ENCODE assay signal across 8 mouse cellular contexts in genomic region chr12:111377986-111378490, GRCm38 (mm10). TPM values are rescaled to one million over a fixed set of nuclear protein-coding genes. Genes with fewer than 3 reads are reported as not detected.
DNase-seq lines count a peak whose midpoint lies in the region; ATAC-seq and TF ChIP-seq lines count a peak whose summit lies in the region.

No protein-coding gene starts in this region.

- peak; percentile 51 for ATAC-seq in limb, embryonic 14.5 days (ENCODE audit: low FRiP score, low read depth)
- peak; percentile 85 for ATAC-seq in midbrain, embryonic 14.5 days (ENCODE audit: low FRiP score, low TSS enrichment)

- no peaks in the 10 kb centered on the region for H3K9me3 ChIP-seq in limb, embryonic 14.5 days (ENCODE audit: control insufficient read depth, low read length)
- H3K9me3 ChIP-seq in midbrain, embryonic 14.5 days (ENCODE audit: control insufficient read depth, low read length) = no peaks in the 10 kb centered on the region

- H3K27ac ChIP-seq in limb, embryonic 14.5 days (replicated peaks; ENCODE audit: low read depth, low read length) = peak overlapping the region; percentile 84; the same call in 1 of the 2 replicates
- peak overlapping the region; percentile 93 for H3K27ac ChIP-seq in midbrain, embryonic 14.5 days (replicated peaks; ENCODE audit: low read depth, low read length)

- WGBS in limb, embryonic 14.5 days = 1% methylated on average over 29 of the region's 32 CpGs
- WGBS in midbrain, embryonic 14.5 days = under 1% methylated on average over 32 of the region's 32 CpGs

- peak overlapping the region; percentile 97 for H3K4me3 ChIP-seq in limb, embryonic 14.5 days (replicated peaks; ENCODE audit: low read length)
- peak overlapping the region; percentile 95 for H3K4me3 ChIP-seq in midbrain, embryonic 14.5 days (replicated peaks; ENCODE audit: low read depth, low read length)

- H3K4me1 ChIP-seq in limb, embryonic 14.5 days (ENCODE audit: control insufficient read depth, insufficient read depth, low read length) = peaks cover 19% of the 10 kb centered on the region
- peaks cover 16% of the 10 kb centered on the region for H3K4me1 ChIP-seq in midbrain, embryonic 14.5 days (ENCODE audit: control insufficient read depth, insufficient read depth, low read length)

- H3K27me3 ChIP-seq in limb, embryonic 14.5 days (ENCODE audit: control insufficient read depth, insufficient read depth, low read length) = no peaks in the 10 kb centered on the region
- H3K27me3 ChIP-seq in midbrain, embryonic 14.5 days (ENCODE audit: control insufficient read depth, insufficient read depth, low read length) = no peaks in the 10 kb centered on the region

- no peaks in the 10 kb centered on the region for H3K36me3 ChIP-seq in limb, embryonic 14.5 days (ENCODE audit: control insufficient read depth, insufficient read depth, low read length)
- no peaks in the 10 kb centered on the region for H3K36me3 ChIP-seq in midbrain, embryonic 14.5 days (ENCODE audit: control insufficient read depth, insufficient read depth, low read length)

- no peak for TF ChIP-seq POLR2A in limb, embryonic 14.5 days (IDR thresholded peaks at IDR 0.05; ENCODE audit: borderline replicate concordance, extremely low read depth, insufficient read depth, insufficient read length)

- intact Hi-C loops in left cerebral cortex, postnatal 10 days (cut with DNase I) = loop anchor here (5.0 kb wide), 1 partner anchor 46 kb away; no protein-coding TSS in a partner anchor
- intact Hi-C loops in left cerebral cortex, postnatal 36 days (cut with DNase I) = no loop called here
- intact Hi-C loops in heart, postnatal 14 days (cut with DNase I) = loop anchor here (2.0 kb wide), 1 partner anchor 31 kb away; no protein-coding TSS in a partner anchor

- H3K9ac ChIP-seq in limb, embryonic 14.5 days (ENCODE audit: low read depth, low read length, severe bottlenecking) = peak overlapping the region; percentile 86
- H3K9ac ChIP-seq in midbrain, embryonic 14.5 days (replicated peaks; ENCODE audit: low read length) = peak overlapping the region; percentile 85

- DNase-seq in left cerebral cortex, postnatal 10 days (ENCODE audit: extremely low spot score in 1 of 2, low spot score in 2 of 2) = peak; percentile 41 to 73
- DNase-seq in left cerebral cortex, postnatal 36 days (ENCODE audit: low spot score in 2 of 2) = no peak
- peak; percentile 73 for DNase-seq in embryo, embryonic 10.5 days (ENCODE audit: low spot score)
- peak; percentile 40 to 48 for DNase-seq in heart, postnatal 14 days
- DNase-seq in limb, embryonic 14.5 days (ENCODE audit: low spot score) = no peak
- DNase-seq in midbrain, embryonic 14.5 days = no peak
- no peak for DNase-seq in ovary, postnatal 14 days (ENCODE audit: low spot score)
- no peak for DNase-seq in spleen, adult 18-20 months

- H3K4me2 ChIP-seq in limb, embryonic 14.5 days (replicated peaks; ENCODE audit: low read depth, low read length, severe bottlenecking) = peak overlapping the region; percentile 90
- peak overlapping the region; percentile 93 for H3K4me2 ChIP-seq in midbrain, embryonic 14.5 days (ENCODE audit: low read length)

RNA-seq across cellular contexts. Expression of gene Cdc42bpb, which starts 0.5 kb away (rescaled TPM):
- 100 to 1,000 TPM; 167 to 169 TPM for total RNA-seq in left cerebral cortex, postnatal 10 days (2021)
- total RNA-seq in left cerebral cortex, postnatal 36 days (2021) = 100 to 1,000 TPM; 146 to 152 TPM
- total RNA-seq in heart, postnatal 14 days (2021) = 10 to 100 TPM; 73.0 to 82.1 TPM
- polyA plus RNA-seq in limb, embryonic 14.5 days (2012; rRNA removed) = 163 and 215 TPM in 2 replicates
- 37.0 and 39.7 TPM in 2 replicates for polyA plus RNA-seq in limb, embryonic 14.5 days (2014; fragmentation: Nextera tagmentation; extraction: Ambion mirVana)
- 47.8 and 54.6 TPM in 2 replicates for polyA plus RNA-seq in midbrain, embryonic 14.5 days (2014; fragmentation: Nextera tagmentation; extraction: Ambion mirVana)

RNA-seq across cellular contexts. Expression of gene Lbhd2, which starts 28.6 kb away (rescaled TPM):
- 1 to 10 TPM; 2.6 to 3.0 TPM for total RNA-seq in left cerebral cortex, postnatal 10 days (2021)
- total RNA-seq in left cerebral cortex, postnatal 36 days (2021) = 1 to 10 TPM; 1.2 to 1.9 TPM
- total RNA-seq in heart, postnatal 14 days (2021) = not detected
- polyA plus RNA-seq in limb, embryonic 14.5 days (2012; rRNA removed) = 11.0 and 17.2 TPM in 2 replicates
- polyA plus RNA-seq in limb, embryonic 14.5 days (2014; fragmentation: Nextera tagmentation; extraction: Ambion mirVana) = 19.2 and 22.3 TPM in 2 replicates
- polyA plus RNA-seq in midbrain, embryonic 14.5 days (2014; fragmentation: Nextera tagmentation; extraction: Ambion mirVana) = 2.0 and 3.3 TPM in 2 replicates

RNA-seq across cellular contexts. Expression of gene Exoc3l4, which starts 38.8 kb away (rescaled TPM):
- total RNA-seq in left cerebral cortex, postnatal 10 days (2021) = 1 to 10 TPM; 1.1 to 1.7 TPM
- 1 to 10 TPM; 1.1 to 1.4 TPM for total RNA-seq in left cerebral cortex, postnatal 36 days (2021)
- total RNA-seq in heart, postnatal 14 days (2021) = 1 to 10 TPM; 4.1 to 5.5 TPM
- 11.7 and 14.9 TPM in 2 replicates for polyA plus RNA-seq in limb, embryonic 14.5 days (2012; rRNA removed)
- 7.4 and 7.7 TPM in 2 replicates for polyA plus RNA-seq in limb, embryonic 14.5 days (2014; fragmentation: Nextera tagmentation; extraction: Ambion mirVana)
- 1.6 and 2.1 TPM in 2 replicates for polyA plus RNA-seq in midbrain, embryonic 14.5 days (2014; fragmentation: Nextera tagmentation; extraction: Ambion mirVana)

Comparison
In these comparisons a context has a peak if more than half of its experiments do, and no peak if none do; other contexts are left out.
1. DNase-seq: peak in left cerebral cortex, postnatal 10 days (2 of 2), embryo, embryonic 10.5 days (single experiment) and heart, postnatal 14 days (2 of 2); none in left cerebral cortex, postnatal 36 days (0 of 2), limb, embryonic 14.5 days (single experiment), midbrain, embryonic 14.5 days (single experiment), ovary, postnatal 14 days (single experiment) and spleen, adult 18-20 months (0 of 2).